Mouse (Mus musculus) cerebellum, postnatal 4 days (tissue): Measurements from ENCODE around the gene Isg20l2.
"Not testable (repeated sequence)": the region's sequence is repeated elsewhere in the genome, so short reads cannot be mapped to it uniquely, and the experiment has no call there.

Experiments
- DNase-seq, 2 experiments: peaks; one replicate each; pipeline ENCODE4 v3.0.0; 2022; ENCODE audit warnings: low spot score in 2 of 2, mixed read lengths in 1 of 2

Gene Isg20l2

DNA sequence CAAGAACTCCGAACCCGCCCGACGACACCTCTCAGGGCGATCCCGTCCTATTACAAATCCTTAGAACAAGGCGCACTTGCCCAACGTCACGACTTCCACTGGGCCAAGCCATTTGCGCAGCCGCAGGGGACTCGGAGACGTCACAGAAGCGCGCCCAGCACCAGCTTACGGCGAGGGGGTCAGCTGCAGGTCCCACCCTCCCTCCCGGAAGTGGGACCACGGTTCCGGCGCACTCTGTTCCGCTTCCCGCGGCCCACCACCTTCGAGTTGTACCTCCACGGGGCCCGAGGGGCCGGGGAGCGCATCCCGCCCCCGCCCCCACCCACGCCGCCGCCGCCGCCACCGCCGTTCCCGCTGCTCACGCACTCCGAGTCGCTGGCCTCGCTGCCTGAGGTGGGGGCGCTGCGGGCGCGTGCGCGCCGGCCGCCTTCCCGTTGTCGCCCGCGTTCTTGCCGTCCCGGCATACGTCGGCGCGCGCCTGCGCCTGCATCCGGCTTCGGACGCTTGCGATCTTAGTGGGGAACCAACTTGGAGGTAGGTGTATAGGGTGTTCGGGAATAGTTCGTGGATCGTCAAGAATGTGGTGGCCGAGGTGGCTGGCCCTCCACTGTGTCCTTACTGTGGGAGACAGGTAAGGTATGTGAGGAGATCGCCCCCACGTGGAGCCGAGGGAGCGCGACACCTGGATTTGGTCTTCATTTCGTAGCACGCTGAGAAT, at the start of gene Isg20l2, which contains the start of gene Rrnad1:
Isg20l2 (plus strand) TSS at position 237 of the 718 bp plus-strand sequence.
Rrnad1 (minus strand) TSS at position 640 of the 718 bp plus-strand sequence.
- DNase-seq, result peak; percentile 95 to 96

DNA sequence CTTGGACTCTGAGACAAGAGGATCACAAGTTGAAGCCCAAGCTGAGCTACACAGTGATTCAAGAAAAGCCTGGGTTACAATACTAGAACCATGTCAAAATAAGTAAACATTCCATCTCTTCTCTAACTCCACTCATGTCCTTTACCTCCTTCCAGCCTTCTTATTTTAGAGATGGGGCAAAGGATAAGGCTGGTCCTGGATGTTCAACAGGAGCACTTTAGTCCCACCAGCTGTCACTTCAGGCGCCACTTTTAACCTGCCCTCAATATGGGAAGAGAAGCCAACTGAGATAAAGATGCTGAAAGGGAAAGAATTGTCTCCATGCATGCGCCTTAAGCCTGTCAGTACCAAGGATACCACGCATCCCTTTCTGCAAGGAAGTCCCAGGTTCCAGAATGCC, 45.8 kb upstream of the Isg20l2 start:
- DNase-seq, result no peak

DNA sequence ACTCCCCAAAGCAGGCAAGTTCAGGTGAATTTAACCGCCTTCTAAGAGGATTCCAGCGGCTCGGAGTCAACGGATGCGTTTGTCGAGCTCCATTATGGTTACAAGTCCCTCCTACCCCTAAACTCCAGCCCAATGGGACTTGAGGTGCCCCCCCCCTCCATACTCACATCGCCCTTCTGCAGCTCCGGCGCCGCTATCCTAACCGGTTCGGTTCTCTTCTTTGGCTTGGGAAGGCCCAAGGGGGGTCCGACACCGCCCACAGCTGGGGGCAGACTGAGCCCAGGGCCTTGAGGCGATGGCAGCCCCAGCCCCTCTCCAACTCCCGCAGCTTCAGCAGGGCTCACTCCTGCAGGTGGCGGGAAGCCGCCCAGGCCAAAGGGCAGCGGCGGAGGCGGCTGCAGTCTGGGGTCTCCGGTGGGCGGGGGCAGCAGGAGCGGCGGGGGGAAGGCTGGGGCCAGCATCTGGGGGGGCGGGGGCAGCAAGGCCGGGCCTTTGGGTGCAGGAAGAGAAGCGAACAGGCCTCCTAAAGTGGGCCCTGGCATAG, 45.3 kb upstream of the Isg20l2 start:
- peak; percentile 30 for DNase-seq

DNA sequence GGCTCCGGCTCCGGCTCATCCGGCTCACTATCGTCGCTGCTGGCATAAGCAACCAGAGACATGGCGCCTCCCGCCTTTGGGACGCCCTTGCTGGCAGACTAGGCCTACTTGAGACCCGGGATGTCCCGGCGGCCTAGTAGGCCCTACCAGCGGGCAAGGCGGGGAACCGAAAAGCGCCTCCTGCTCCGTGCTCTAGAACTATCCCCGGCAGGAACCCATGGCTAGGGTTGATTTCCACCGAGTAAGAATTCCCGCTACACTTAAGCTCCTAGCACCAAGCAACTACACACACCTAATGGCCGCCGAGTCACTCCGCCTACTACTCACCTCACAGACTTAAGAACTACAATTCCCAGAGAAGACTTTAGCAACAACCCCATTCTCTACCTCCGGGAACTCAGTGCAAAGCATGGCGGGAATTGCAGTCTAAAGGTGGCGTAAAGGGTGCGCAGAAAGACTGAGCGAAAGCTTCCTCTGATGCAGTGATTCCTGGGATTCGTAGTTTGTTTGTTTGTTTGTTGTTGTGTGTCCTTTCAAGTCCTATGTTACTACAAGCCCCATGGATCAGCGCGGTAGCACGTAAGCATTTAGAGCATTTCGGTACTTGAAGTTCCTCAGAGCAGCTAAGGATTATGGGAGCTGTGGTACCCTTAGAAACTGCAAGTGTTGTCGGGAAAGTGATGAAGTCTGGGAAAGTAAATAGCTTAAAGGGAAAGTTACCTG, 44.7 kb upstream of the Isg20l2 start, which contains the start of gene Prcc:
Prcc (minus strand) TSS at position 328 of the 723 bp plus-strand sequence.
- peak; percentile 59 to 82 for DNase-seq

DNA sequence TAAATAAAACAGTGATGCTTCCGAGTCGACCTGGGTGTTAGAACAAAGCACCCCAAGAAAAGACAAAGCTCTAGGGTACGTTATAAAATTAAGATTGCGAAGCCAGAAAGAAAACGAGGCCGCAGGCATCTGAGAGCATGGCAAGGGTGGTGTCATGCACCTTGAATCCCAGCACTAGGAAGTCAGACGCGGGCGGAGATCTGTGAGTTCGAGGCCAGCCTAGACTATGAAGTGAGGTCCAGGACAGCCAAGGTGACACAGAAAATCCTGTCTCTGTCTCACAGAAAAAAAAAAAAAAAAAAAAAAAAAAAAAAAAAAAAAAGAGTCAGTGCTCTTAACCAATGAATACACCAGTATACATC, 44.1 kb upstream of the Isg20l2 start:
- peak in 1 of 2 experiments; percentile 52 for DNase-seq

DNA sequence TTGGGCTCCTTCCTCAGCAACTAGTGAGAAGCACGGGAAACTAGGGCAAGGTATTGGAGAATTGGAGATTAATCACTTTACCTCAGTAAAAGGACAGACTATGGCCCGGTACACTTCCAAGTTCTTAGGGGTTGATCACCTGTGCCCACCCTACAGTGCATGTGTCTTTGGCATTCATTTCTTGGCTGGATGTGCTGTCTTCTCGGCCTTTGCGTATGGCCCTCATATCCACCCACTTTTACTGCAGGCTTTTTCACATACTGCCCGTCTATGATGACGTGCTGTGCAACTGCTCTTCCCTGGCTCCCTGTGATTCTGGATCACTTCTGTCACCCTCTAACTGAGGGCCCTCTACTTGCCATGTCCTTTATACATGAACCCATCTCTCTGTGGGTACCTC, 43.7 kb upstream of the Isg20l2 start:
- no peak for DNase-seq

DNA sequence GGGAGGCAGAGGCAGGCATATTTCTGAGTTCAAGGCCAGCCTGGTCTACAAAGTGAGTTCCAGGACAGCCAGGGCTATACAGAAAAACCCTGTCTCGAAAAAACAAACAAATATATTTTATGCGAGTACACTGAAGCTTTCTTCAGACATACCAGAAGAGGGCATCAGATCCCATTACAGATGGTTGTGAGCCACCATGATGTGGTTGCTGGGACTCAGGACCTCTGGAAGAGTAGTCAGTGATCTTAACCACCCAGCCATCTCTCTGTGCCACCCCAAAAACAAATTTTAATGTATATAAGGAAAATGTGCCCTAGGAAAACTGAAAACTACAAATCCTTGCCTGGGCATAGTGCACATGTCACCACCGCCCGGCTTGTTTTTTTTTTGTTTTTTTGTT, 42.7 kb upstream of the Isg20l2 start:
- DNase-seq, result not testable (repeated sequence)

DNA sequence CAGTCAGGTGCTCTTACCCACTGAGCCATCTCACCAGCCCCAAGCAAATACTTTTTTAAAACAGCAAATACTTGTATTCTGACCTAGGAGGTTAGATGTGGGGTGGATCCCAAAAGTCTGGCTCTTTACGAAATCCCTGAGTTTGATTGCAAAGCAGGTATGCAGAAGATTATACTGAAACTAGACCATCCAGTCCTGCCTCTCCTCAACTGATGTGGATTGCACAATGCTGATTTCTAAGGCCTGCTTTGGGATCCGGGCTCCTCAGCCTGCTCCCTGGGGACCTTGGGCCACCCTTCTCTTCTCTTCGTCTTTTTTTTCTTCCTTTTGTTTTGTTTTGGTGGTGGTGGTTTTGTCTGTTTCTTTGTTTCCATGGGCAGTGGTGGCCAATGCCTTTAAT, 38.6 kb upstream of the Isg20l2 start:
- no peak for DNase-seq

DNA sequence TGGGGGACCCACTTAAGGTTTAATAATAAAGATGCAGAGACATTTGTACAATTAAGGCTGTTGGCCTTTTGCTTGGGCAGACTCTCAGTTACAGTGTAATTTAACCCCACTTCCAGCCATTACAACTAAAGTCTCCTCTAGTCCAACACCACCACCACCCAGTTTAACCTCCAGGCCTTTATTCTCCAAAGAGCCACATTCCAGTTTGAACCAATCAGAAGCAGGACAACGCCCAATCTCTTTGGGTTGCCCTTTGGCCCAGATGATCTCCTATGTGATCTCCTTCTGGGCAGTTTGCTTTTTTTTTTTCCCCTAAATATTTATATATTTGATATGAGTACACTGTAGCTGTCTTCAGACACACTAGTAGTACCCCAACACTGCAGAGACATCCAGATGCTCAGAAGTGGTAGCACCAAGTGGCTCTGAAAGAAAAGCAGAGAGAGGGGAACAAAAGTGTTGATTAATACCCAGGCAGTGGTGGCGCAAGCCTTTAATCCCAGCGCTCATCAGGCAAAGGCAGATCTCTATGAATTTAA, 36.7 kb upstream of the Isg20l2 start:
- DNase-seq, result no peak

DNA sequence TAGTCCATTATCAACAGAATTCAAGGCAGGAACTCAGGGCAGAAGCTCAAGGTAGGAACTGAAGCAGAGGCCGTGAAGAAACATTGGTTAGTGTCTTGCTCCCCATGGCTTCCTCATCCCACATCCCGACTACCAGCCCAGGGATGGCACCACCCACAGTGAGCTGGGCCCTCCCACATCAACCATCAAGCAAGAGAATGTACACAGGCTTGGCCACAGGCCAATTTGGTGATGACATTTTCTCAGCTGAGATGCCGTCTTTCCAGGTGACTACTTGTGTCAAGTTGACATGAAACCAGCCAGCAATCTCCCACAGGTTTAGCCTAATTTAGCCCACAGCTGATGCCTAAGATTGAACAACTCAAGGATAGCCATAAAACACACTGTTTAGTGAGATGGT, 30.8 kb upstream of the Isg20l2 start:
- DNase-seq, result no peak

DNA sequence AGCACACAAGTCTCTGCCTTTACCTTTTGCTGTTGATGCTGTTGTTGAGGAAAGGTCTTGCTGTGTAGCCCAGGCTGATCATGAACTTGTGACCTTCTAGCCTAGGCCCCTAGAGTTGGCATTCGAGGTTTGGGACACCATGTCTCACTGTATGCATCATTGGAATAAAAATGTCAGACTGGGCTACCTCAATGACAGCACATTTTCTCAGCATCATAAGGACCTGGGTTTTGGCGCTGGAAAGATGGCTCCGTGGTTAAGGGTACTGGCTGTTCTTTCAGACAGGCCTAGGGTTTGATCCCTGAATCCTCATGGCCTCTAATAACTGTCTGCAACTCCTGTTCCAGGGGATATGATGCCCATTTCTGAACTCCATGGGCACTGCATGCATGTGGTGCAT, 30.3 kb upstream of the Isg20l2 start:
- DNase-seq, result no peak

DNA sequence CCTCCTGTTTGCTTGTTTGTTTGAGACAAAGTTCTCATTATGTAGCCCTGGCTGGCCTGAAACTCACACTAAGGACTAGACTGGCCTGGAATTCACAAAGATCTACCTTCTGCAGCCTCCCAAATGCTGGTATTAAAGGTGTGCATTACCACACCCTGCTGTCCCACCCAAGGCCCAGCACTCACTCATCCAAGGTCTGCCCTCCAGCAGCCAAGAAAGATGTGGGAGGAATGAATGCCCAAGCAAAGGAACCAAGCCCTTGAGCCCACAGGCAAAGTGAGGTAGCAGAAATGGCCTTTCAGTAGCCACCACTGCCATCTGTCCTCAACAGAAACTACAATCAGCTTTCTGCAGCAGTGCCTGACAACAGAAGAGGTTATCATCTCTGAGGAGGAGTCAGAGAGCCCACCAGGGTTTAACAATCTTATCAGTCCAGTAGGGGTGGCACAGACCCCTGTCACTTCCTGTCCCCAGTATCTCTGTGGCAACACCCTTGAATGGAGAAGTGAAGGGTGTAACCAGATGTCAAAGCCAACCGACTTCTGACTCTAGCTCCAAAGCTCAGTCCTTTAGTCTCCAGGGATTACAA, 29.0 kb upstream of the Isg20l2 start:
- no peak for DNase-seq

DNA sequence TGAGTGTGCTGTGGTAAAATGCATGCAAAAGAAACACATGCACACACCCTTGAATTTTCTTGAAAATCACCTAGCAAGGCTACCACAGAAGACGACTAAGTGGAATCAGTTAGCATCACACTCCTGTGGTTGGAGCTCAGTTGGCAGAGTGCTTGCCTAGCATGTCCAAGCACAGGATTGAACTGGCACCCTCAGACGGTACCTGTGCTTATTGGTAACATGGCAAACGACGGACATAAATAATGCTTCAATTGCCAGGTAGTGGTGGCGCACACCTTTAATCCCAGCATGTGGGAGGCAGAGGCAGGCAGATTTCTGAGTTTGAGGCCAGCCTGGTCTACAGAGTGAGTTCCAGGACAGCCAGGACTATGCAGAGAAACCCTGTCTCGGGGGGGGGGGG, 28.2 kb upstream of the Isg20l2 start:
- not testable (repeated sequence) for DNase-seq

DNA sequence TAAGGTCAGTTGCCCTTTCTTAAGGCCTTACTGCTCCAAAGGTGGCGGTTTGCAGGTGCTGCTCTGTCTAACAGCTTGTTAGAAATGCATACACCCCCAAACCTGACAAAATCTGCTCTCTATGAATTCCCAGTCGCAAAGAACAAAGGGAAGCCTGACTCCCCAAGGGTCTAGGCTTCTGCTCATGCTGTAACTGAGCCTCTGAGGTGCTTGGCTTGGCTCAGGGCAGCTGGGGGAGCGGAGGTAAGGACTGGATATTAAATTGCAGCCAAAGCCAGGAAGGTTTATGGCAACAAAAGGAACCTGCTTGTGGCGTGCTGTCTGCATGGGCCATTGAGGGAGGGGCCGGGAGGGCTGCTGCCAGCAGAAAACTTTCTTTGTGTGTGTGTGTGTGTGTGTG, 26.3 kb upstream of the Isg20l2 start:
- DNase-seq, result no peak

DNA sequence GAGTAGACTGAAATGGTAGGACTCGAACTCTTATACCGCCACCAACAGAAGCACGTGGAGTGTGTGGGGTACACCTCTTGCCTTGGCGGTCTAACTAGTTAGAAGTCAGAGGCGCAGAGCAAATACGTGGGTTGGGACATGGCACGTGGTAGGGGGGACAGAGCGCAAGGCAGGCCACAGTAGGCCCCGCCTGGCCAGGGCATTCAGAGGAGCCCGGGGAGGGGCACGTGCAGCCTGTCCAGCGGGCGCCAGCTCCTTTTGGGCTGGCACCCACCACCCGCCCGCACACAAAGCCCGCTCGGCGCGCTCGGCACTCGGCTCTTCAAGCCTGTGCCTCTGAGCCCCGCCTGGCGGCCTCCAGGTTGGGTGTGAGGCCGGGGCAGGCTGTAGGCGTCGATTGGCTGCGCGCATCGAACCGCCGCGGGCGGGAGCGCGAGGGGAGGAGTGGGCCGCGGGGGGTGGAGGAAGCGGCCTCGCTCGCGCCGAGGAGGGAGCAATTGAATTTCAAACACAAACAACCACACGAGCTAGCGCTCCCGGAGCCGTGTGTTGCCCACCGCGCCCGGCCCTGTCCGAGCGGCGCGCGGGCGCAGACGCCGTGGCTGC, 24.1 kb upstream of the Isg20l2 start, which contains the start of gene Hdgf:
Hdgf (plus strand) TSS at position 442 of the 606 bp plus-strand sequence.
- peak; percentile 84 to 93 for DNase-seq

DNA sequence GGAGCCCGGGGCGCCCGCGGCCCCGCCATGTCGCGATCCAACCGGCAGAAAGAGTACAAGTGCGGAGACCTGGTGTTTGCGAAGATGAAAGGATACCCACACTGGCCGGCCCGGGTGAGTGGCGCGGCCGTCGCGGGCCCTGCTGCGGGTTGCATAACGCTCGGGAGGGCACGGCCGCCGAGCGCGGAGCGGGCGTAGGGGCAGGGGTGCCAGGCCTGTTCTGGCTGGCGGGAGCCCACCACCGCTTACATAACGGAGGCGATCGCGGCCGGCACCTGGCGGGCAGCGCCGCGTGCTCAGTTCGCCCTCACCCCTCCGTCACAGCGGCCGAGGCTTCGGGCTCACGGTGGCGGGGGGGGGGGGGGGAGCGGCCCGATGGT, 23.5 kb upstream of the Isg20l2 start:
- peak in 1 of 2 experiments; percentile 56 for DNase-seq

DNA sequence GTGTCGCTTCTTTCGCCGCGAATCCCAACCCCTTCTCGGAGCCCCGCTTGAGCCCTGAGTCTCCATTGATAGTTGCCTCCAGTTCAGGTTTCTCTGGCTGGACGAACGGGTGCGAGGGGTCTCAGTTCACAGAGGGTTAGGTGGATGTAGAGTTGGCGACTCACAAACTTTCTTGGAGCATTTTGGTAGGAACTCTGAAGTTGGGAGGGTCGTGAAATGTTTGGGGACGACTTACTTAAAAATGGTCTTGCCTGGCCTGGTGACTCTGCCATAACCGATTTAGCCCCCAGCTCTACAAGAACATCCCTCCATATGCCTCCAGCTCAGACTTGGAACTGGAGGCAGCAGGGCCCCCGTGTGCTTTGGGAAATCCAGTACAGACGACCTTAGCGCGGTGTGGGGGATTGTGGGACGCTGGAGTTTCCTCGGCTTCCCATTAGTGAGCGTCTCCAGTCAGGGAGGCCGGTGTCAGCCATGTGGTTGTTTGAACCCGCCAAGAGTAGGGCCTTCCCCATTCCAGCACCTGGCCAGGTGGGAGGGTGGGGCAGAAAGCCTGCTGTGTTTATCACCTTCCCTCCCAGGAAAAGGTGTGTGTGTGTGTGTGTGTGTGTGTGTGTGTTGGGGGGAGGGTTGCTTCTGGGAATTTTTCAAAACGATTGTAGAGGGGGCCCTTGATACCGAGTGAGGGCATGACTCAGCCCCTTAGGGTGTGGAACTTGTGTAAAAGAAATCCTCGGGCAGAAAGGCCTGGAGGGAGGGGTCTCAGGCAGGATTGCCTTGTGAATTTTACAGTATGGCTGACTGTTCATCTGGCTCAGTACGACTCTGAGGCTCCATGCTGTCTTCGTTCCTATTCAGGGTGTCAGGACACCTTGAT, 22.9 kb upstream of the Isg20l2 start:
- no peak for DNase-seq

DNA sequence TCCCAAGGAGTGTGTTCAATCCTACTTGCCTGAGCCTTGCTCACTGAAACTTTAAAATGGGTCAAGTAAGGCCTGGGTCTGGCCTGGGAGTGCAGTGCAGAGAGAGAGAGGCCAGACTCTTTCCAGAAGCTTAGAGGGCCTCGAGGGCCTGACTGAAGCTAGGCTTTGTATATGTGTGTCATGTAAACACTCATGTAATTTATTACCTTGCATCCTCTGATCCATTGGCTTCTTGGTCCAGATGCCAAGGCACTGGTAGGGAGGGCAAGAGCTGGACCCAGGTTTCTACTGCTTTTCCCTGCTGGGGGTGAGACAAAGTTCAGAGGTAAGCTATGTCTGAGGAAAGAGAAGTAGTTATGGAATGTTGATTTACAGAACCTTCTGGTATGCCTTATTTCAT, 22.2 kb upstream of the Isg20l2 start:
- no peak for DNase-seq

DNA sequence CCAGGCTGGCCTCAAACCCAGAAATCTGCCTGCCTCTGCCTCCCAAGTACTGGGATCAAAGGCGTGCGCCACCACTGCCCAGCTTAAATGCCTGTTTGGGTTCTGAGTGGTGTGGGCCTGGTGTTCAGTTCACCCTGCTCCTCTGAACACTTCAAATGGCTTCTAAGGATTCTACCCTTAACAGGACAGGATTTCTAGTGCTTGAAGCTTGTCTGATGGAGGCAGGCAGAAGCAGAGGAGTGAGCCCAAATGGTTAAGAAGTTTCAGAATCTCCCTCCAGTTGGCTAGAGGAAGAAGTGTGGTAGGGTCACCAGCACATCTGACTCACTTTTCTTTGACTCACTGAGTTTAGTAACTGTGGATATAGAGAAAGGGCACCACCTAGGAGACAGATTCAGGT, 20.7 kb upstream of the Isg20l2 start:
- no peak for DNase-seq

DNA sequence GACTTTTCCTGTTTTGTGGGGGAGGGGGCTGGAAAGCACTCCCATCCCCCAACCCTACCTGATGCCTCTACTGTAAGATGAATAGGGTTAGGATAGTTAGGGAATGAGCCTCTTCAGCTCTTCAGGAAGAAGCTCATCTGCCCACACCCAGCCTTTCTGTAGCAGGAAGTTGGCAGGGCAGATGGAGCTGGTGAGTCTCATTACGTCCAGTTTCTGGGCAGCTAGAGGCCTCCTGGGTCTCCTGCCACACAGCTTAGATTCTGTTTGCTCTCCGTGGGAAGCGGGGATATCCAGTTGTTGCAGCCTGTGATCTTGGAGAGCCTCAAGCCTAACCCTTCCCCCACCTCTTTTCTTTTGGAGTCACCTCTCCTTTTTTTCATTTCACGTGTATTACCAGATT, 20.2 kb upstream of the Isg20l2 start:
- no peak for DNase-seq
